Mouse (Mus musculus): ENCODE results near the gene Kpna1.
A peak's percentile ranks its signal among the peaks of the same experiment; 100 is the strongest.
"Not testable (repeated sequence)": the region's sequence is repeated elsewhere in the genome, so short reads cannot be mapped to it uniquely, and the experiment has no call there.

Gene Kpna1

GRCm38 (mm10) chr16:35992391-35992790, 13.8 kb downstream of the Kpna1 start:
- ATAC-seq (ENCODE audit: low TSS enrichment): no peak

- peak; percentile 72 for ATAC-seq (ENCODE audit: low TSS enrichment)
Measured at GRCm38 (mm10) chr16:35993316-35993715, 14.8 kb downstream of the Kpna1 start.

GRCm38 (mm10) chr16:35998852-35999251, 20.3 kb downstream of the Kpna1 start:
- not testable (repeated sequence) for ATAC-seq (ENCODE audit: low TSS enrichment)

GRCm38 (mm10) chr16:36008396-36008795, 29.8 kb downstream of the Kpna1 start:
- no peak for ATAC-seq (ENCODE audit: low TSS enrichment)

- no peak for ATAC-seq (ENCODE audit: low TSS enrichment)
Measured at GRCm38 (mm10) chr16:36016335-36016734, 37.8 kb downstream of the Kpna1 start.

- ATAC-seq (ENCODE audit: low TSS enrichment): not testable (repeated sequence)
Measured at GRCm38 (mm10) chr16:36028120-36028519, 49.6 kb downstream of the Kpna1 start.

GRCm38 (mm10) chr16:36040640-36041624, 62.4 kb downstream of the Kpna1 start, which contains the start of gene Wdr5b:
TSS of gene Wdr5b (plus strand) at chr16:36041190.
- ATAC-seq (ENCODE audit: low TSS enrichment): peak; percentile 97

- no peak for ATAC-seq (ENCODE audit: low TSS enrichment)
Measured at GRCm38 (mm10) chr16:36041625-36042020, 63.1 kb downstream of the Kpna1 start.

- no peak for ATAC-seq (ENCODE audit: low TSS enrichment)
Measured at GRCm38 (mm10) chr16:36043073-36043472, 64.5 kb downstream of the Kpna1 start.

- ATAC-seq (ENCODE audit: low TSS enrichment): no peak
Measured at GRCm38 (mm10) chr16:36043964-36044363, 65.4 kb downstream of the Kpna1 start.

GRCm38 (mm10) chr16:36047538-36047937, 69.0 kb downstream of the Kpna1 start:
- ATAC-seq (ENCODE audit: low TSS enrichment): no peak

- ATAC-seq (ENCODE audit: low TSS enrichment): no peak
Measured at GRCm38 (mm10) chr16:36051491-36051890, 72.9 kb downstream of the Kpna1 start.

GRCm38 (mm10) chr16:36053524-36054275, 75.2 kb downstream of the Kpna1 start:
- no peak for ATAC-seq (ENCODE audit: low TSS enrichment)

GRCm38 (mm10) chr16:36054920-36055319, 76.4 kb downstream of the Kpna1 start:
- no peak for ATAC-seq (ENCODE audit: low TSS enrichment)

GRCm38 (mm10) chr16:36056416-36056815, 77.9 kb downstream of the Kpna1 start:
- ATAC-seq (ENCODE audit: low TSS enrichment): no peak

- no peak for ATAC-seq (ENCODE audit: low TSS enrichment)
Measured at GRCm38 (mm10) chr16:36057933-36058475, 79.5 kb downstream of the Kpna1 start.

- ATAC-seq (ENCODE audit: low TSS enrichment): not testable (repeated sequence)
Measured at GRCm38 (mm10) chr16:36062534-36062933, 84.0 kb downstream of the Kpna1 start.

- peak; percentile 27 for ATAC-seq (ENCODE audit: low TSS enrichment)
Measured at GRCm38 (mm10) chr16:36063315-36063714, 84.8 kb downstream of the Kpna1 start.

GRCm38 (mm10) chr16:36064904-36065303, 86.4 kb downstream of the Kpna1 start:
- no peak for ATAC-seq (ENCODE audit: low TSS enrichment)

GRCm38 (mm10) chr16:36067694-36068093, 89.1 kb downstream of the Kpna1 start:
- no peak for ATAC-seq (ENCODE audit: low TSS enrichment)

GRCm38 (mm10) chr16:36068356-36068755, 89.8 kb downstream of the Kpna1 start:
- no peak for ATAC-seq (ENCODE audit: low TSS enrichment)

Data from frontal cortex, adult (tissue).